Mouse (Mus musculus) lung, postnatal 4 days (tissue): ENCODE measurements around the gene Pdgfb.
A peak's percentile ranks its signal among the peaks of the same experiment; 100 is the strongest.

Source experiments
- DNase-seq, 2 experiments: peaks; one replicate each; pipeline ENCODE4 v3.0.0; 2021

Gene Pdgfb

GRCm38 (mm10) chr15:80014321-80015210, at the start of gene Pdgfb:
TSS of gene Pdgfb (minus strand) at chr15:80014977.
- peak; percentile 84 to 86 for DNase-seq

DNA sequence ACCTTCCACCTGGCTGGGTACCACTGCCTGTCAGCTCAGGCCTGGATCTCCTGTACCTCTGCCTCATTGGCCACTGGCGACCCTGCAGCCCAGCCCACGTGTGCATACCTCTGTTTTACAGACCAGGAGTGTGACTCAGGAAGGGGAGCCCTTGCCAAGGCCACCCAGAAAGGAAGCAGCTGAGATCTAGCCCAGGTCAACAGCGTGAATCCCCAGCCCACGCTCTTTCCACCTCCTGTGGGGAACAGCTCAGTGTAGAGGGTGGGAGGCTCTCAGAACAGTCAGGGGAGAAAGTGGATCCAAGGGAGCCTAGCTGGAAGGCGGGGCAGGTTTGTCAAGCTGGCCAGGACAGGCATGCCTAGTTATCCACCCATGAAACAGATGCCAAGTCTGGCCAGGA, 48.0 kb upstream of the Pdgfb start:
- no peak for DNase-seq

DNA sequence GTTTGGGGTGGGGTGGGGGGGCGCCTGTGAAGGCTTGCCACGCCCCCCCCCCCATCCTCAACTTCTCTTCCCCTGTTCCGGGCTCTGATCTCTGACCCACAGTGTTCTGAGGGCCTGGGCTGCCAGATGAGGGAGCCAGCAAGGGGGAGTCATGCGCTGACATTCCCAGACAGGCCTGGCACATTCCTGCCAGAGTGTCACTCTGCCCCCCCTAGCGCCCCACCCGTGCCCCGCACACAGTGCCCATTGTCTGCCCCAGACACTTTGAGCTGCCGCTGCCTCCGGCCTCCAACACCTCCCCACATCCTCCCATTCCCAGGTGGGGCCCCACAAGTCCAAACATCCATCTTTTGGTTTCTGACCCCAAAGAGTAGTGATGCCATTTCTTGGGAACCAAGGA, 47.6 kb upstream of the Pdgfb start:
- DNase-seq = no peak

DNA sequence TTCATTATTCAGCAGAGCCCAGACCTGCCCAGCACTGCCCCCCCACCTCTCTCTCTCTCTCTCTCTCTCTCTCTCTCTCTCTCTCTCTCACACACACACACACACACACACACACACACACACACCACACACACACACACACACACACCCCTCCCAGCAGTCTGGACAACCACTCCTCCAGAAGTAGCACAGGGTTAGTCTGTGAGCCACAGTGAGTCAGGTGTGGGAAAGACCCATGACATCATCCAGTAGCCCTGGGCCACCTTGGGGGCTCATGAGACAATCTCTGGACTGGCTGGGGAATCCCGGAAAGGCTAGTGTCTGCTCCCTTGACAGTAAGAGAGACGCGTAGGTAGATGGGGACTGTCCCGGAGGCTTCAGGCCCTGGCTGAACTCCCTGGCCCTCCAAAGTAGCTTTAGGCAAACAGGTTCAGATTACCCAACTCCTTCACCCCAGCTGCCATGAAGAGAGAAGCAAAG, 46.3 kb upstream of the Pdgfb start:
- no peak for DNase-seq

DNA sequence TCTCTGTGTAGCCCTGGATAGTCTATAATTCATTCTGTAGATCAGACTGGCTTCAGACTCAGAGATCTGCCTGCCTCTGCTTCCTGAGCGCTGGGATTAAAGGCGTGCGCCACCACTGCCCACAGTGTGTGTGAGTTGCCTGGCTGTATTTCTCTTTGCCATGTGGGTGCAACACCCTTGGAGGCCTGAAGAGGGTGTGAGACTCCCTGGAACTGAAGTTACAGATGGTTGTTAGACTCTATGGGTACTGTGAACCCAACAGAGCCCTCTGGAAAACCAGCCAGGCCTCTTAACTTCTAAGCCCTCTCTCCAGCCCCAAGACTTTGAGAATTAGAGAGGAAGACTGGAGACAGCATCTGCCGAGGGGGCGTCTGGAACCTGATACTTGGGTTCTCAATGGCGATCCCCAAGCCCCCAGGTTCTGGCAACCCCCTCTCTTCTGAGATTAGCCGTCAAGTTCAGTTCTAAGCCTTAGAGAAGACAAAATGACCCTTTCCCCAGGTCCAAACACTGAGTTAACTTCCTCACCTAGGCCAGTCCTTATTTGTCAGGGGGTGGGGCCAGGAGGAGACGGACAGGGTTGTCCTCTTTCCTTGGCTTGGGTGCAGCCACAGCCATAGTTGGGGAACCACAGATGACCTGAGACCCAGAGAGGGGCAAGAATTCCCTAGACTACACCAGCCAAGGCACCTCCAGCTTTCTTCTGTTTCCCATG, 45.7 kb upstream of the Pdgfb start:
- no peak for DNase-seq

DNA sequence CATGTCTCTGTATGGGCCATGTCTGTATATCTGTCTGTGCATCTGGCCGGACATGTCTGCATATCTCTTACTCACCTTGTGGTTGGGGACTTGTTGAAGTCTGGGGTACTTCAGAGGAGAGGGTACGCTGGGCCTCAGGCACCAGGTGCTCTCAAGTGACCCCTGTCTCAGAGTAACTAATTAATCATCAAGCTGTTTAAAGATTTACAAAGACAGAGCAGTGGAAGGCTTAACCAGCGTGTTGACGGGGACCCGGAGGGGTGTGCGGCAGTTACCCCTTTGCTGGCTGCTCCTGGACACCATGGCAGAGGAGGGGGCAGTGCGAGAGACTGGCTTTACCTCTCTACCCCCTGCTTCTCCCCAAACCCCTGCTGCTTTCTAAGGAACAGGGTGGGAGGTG, 44.8 kb upstream of the Pdgfb start:
- DNase-seq = no peak

DNA sequence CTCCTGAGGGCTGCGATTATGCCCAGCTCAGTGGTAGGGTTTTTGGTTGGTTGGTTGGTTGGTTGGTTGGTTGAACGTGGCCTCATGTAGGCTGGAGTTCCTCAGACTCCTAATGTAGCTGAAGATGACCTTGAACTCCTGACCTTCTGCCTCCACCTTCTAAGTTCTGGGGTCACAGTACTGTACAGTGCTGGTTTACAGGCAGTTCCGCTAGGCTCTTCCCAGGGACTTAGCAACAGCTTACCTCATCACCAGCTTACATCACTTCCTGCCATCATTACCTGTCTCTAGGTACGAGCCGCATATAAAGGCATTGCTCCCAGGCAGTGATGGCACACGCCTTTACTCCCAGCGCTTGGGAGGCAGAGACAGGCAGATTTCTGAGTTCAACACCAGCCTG, 43.4 kb upstream of the Pdgfb start:
- no peak for DNase-seq

GRCm38 (mm10) chr15:80054034-80054710, 39.4 kb upstream of the Pdgfb start:
- DNase-seq = peak; percentile 65 to 74

DNA sequence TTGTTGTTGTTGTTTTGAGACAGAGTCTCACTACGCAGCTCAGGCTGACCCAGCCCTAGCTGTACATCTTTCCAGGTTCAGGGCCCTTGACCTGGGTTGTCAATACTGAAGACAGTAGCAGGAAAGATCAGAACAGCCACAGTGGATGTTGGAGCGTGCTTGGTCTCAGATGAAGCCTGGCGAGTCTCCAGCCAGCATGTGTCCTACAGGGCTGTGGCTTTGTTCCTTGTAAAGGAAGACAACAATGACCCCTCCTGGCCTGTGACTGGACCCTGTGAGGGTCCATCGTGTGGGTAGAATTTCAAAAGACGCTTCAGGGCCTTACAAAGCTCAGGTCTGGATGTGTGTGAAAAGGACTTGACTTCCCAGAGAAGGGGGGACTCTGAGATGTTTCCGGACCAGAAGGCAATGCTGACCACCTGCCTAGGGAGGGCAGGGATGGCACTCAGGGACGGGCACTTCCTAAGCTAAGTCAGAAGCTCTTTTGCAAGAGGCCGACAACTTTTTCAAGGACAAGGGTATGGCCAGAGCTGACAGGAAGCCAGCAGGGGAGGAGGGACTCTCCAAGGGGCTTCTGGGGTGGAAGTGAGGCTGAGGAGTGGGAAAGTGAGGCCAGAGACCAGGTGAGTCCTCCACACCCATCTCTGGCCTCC, 38.7 kb upstream of the Pdgfb start:
- peak; percentile 57 to 69 for DNase-seq

DNA sequence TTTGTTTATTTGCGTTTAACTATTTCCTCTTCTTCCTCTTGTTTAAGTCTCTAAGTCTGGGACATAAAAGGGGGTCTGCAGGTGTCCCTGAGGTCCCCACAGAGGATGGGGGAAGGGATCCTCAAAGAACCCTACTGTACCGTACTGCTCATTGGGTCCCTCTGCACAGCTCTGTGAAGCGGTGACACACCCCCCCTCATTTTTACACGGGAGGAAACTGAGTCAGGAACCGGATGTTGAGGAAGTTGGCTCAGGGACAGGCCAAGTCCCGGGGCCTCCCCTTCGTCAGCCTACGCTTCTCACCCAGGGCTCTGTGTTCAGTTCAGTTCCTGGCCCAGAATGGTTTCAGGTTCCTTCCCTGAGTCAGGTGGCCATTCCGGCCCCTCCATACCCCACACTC, 37.0 kb upstream of the Pdgfb start:
- DNase-seq = no peak

DNA sequence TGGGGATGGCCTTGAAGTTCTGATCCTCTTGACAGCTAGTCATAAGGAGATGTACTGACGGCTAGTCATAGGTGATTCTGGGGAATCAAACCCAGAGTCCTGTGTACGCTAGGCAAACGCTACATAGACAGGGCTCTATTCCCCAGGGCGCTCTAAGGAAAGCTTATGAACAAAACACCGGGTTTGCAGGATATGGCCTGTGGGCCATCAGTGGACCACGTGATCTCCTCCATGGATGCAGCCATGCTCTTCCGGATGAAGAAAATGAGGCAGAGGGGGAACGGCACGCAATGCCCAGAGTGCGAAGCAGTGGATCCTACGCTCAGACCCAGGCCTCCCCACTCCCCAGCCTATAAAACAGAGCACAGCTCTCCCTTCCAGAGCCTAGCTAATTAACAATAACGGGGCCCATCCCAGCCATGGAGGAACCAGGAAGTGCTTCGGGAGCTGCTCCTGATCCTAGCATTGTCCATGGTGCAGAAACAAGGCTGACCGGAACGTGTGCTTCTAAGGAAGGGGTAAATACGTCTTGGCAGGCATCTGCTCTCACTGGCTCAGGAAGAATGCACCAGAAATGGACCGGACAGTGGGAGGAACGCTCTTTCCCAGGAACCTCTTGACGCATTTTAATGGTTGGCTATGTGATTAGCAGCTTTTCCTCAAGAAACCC, 36.5 kb upstream of the Pdgfb start:
- DNase-seq = peak; percentile 47 to 69

DNA sequence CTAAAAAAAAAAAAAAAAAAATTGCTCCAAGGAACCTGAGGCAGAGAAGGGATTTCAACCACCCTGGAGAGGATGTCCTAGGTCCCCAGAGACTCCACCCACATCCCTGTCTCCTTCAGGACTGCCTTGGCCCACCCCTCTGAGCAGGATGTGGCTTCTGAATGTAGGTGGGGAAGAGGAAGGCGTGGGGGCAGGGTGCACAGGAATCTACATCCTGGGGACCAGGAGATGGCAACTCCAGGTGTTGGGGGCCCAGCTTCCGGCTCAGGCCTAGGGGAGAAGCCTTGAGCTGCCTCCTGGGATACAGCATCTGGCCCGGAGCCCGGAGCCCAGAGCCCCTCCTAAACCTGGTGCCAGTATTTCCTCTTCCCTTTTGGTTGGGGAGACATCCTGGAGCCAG, 35.3 kb upstream of the Pdgfb start:
- peak; percentile 53 to 76 for DNase-seq

- DNase-seq = no peak
Measured at GRCm38 (mm10) chr15:80047973-80048372, 33.2 kb upstream of the Pdgfb start.

DNA sequence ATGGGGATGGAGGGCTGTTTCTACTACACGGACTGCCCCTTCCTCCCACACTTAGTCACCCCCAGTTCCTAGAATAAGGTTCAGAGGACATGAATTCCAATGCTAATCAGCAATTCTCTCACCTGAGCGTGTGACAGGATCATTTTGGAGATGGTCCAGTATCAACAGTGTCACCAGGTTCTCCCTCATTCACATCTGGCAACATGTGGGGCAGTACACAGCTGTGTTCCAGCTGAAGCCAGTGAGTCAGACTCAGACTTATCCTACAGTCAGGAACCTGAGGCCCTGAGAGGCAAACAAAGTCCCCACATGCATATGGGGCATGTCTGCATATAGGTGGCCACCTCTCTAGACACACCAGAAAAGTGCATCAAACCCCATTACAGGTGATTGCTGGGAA, 32.5 kb upstream of the Pdgfb start:
- DNase-seq = no peak

- no peak for DNase-seq
Measured at GRCm38 (mm10) chr15:80045749-80046148, 31.0 kb upstream of the Pdgfb start.

- DNase-seq = no peak
Measured at GRCm38 (mm10) chr15:80044249-80044648, 29.5 kb upstream of the Pdgfb start.

GRCm38 (mm10) chr15:80042152-80042551, 27.4 kb upstream of the Pdgfb start:
- no peak for DNase-seq

DNA sequence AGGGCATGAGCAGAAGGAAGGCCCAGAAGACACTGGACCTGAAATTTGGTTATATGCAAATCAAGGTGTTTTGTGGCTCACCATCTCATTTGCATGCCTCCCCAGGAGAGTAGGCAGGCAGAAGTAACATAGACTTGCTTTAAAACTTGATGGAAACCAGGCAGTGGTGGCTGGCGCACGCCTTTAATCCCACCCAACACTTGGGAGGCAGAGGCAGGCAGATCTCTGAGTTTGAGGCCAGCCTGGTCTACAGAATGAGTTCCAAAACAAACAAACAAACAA, 23.3 kb upstream of the Pdgfb start:
- DNase-seq = no peak

GRCm38 (mm10) chr15:80037255-80038109, 22.7 kb upstream of the Pdgfb start:
- DNase-seq = peak in 1 of 2 experiments; percentile 33

DNA sequence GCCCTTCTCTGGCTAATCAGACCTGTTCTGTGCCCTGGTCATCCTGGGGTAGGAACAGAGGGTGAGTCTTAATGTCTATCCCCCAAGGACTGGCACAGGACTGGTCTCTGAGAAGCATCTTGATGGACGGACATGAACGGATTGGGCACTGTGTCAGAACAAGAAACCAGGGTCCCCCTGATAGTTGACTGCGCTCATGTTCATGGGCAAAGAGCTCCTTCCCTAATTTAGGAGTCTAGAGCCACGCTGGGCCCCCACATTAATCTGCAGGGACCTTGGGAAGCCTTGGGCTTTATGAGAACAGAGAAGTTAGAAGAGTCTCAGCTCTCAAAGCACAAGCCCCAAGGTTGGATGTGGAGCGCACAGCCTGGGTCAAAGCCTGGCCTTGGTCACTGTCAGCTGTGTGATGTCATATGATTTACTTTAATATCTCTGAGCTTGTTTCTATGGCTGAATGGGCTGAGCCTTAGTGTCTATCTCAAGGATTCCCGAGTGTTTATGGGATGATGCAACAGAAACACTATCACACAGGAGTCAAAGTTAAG, 20.6 kb upstream of the Pdgfb start:
- no peak for DNase-seq

- DNase-seq = no peak
Measured at GRCm38 (mm10) chr15:80034913-80035312, 20.1 kb upstream of the Pdgfb start.
